Comparison of ENCODE assay signal across 36 mouse cellular contexts in genomic region chr3:108966051-108966450, GRCm38 (mm10). TPM values are rescaled to one million over a fixed set of nuclear protein-coding genes. Genes with fewer than 3 reads are reported as not detected.
"Had no signal": no experiment of that assay in that cellular context is flagged by ENCODE, and none has a peak within 500 bp of the region (broad histone marks: within the 10 kb centered on the region; RNA-seq: fewer than 3 reads in every experiment).

No protein-coding gene starts in this region.

- DNase-seq: gastrocnemius, postnatal 14 days; gastrocnemius, postnatal 36 days; heart, adult 2 months; heart, postnatal 10 days; heart, postnatal 4 days; kidney, adult 18-20 months; kidney, adult 8-10 months; kidney, postnatal 10 days; kidney, postnatal 25 days; kidney, postnatal 4 days; left cerebral cortex, postnatal 4 days had no signal

- ATAC-seq: hindbrain, embryonic 16.5 days; inflammation-experienced regulatory T-cells, adult 6 months; intestine, embryonic 15.5 days; intestine, postnatal 0 days; liver, embryonic 12.5 days had no signal

RNA-seq across cellular contexts. Expression of gene Gm9857, which starts 25.8 kb away (rescaled TPM):
- total RNA-seq: gastrocnemius, adult 18-20 months; gastrocnemius, adult 8-10 months; gastrocnemius, postnatal 14 days; gastrocnemius, postnatal 36 days; heart, adult 2 months; heart, postnatal 10 days; heart, postnatal 25 days; heart, postnatal 4 days; layer of hippocampus, adult 2 months; layer of hippocampus, postnatal 25 days; left cerebral cortex, adult 8-10 months; left cerebral cortex, postnatal 10 days; left cerebral cortex, postnatal 25 days; liver, adult 2 months had no signal
- polyA plus RNA-seq: heart, adult 2 months; heart, embryonic 10.5 days; heart, embryonic 12.5 days; heart, embryonic 14.5 days; heart, embryonic 16.5 days; hindbrain, embryonic 10.5 days; hindbrain, embryonic 12.5 days; hindbrain, embryonic 14.5 days; hindbrain, embryonic 16.5 days; inflammation-experienced regulatory T-cells, adult 6 months; intestine, embryonic 15.5 days; intestine, postnatal 0 days; kidney, embryonic 14.5 days; kidney, embryonic 16.5 days; limb, embryonic 11.5 days; limb, embryonic 15.5 days; liver, adult 2 months; liver, embryonic 12.5 days had no signal

RNA-seq across cellular contexts. Expression of gene Henmt1, which starts 26.4 kb away (rescaled TPM):
- total RNA-seq: gastrocnemius, adult 18-20 months; gastrocnemius, adult 8-10 months; gastrocnemius, postnatal 14 days; gastrocnemius, postnatal 36 days; heart, adult 2 months; heart, postnatal 10 days; heart, postnatal 25 days; heart, postnatal 4 days; liver, adult 2 months had no signal
- polyA plus RNA-seq: heart, adult 2 months; heart, embryonic 14.5 days; liver, adult 2 months had no signal
